Mouse (Mus musculus): ENCODE results near the gene Eva1a. TPM values are rescaled to one million over a fixed set of nuclear protein-coding genes. Genes with fewer than 3 reads are reported as not detected.

The Eva1a gene
- 0.79 and 3.4 TPM in 2 replicates for polyA plus RNA-seq (2015; fragmentation: Nextera tagmentation; extraction: Ambion mirVana)

DNA sequence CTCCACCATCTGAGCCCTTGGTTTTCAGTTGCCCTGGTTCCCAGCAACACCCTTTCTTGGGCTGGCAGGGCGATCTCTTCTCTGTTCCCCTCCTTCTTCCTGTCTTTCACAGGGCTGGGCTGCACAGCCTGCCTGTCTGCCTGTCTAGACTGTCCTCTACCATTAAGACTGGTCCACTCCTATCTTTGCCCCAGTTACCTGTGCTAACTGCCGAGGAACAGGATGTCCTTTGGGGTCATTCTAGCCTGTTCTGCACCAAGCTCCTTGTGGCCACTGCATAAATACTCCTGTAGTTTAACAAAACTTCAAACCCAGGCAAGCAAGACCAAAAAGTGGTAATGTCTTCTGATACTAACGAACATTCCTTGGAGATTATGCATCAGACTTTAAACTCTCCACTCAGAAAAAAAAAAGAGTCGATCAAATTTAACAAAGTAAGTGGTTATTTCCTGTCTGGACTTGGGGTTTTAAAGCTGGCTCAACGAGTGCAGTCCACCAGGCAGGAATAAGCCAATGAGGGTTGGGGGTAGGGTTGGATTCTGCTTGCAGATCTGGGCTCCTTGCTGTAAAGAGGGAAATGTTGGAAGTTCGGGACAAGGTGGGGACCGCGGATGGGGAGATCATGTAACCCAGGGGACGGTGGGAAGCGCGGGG is at the start of gene Eva1a:
Gene Eva1a (plus strand): TSS at position 210 of the 654 bp plus-strand sequence.
- Histone ChIP-seq H3K4me3 (replicated peaks) (peak within 1 kb of the TSS; percentile 44), H3K27ac (replicated peaks) (no peak within 1 kb of the TSS), H3K36me3 (no peaks in the 10 kb centered on the region), H3K4me1 (peaks cover 19% of the 10 kb centered on the region), H3K9ac (replicated peaks) (peak within 1 kb of the TSS; percentile 33), H3K9me3 (replicated peaks) (no peaks in the 10 kb centered on the region), H3K27me3 (replicated peaks) (peaks cover 48% of the 10 kb centered on the region), H3K4me2 (peak within 1 kb of the TSS; percentile 84)
- no peak for ATAC-seq (ENCODE audit: low FRiP score)
- WGBS, result 17% methylated on average over 11 of the region's 11 CpGs

DNA sequence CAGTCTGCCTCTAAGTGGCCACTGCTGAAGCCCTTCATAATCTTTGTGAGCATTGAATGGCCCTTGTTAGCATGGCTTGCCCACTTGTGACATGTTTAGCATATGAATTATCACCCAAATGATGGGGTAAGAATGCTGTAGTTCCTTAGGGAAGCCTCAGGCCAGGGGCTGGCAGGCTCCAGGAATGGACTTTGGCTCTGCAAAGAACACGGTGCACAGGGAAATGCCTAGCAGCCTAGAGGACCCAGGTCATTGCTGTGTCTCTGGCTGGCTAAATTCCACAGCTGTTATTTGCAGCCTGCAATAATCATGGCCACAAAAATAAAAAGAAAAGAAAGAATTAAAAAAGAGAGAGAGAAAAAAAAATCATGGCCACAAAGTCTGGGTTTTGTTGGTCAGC is 28.5 kb upstream of the Eva1a start:
- Histone ChIP-seq H3K4me3 (replicated peaks) (no peak overlapping the region), H3K4me1 (no peaks in the 10 kb centered on the region), H3K36me3 (no peaks in the 10 kb centered on the region), H3K27ac (replicated peaks) (no peak overlapping the region), H3K4me2 (no peak overlapping the region), H3K27me3 (replicated peaks) (no peaks in the 10 kb centered on the region), H3K9ac (replicated peaks) (no peak overlapping the region), H3K9me3 (replicated peaks) (no peaks in the 10 kb centered on the region)
- 65% methylated on average over 1 of the region's 1 CpGs for WGBS
- ATAC-seq (ENCODE audit: low FRiP score), result no peak

DNA sequence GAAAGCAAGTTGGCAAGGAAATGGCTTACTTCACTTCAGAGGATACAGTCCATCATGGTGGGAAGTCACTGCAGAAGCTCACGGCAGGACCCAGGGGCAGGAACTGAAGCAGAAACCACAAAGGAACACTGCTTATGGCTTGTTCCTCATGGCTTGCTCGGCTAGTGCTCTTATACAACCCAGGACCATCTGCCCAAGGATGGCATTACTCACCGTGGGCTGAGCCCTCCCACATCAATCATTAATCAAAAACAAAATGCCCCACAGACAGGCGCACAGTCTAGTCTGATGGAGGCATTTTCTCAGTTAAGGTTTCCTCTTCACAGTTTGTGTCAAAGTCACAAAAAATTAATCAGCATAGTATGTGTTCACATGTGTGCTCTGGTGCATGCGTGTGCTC is 19.8 kb upstream of the Eva1a start:
- WGBS, result 89% methylated on average over 5 of the region's 5 CpGs

DNA sequence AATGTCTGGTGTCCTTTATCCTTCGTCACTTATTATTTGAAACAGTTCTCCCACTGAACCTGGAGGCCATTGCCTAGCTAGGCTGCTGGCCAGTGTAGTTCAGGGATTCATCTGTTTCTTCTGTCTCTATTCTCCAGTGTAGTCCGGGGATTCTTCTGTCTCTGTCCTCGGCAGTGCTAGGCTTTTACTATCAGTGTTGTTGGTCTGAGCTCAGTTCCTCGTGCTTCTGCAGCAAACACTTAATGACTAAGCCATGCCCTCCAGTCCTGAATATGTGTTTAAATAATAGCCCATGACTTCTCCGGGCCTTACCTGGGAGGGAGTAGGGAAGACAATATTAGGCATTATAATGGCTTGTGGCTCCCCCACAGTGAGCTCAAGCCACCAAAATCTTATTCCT is 19.3 kb upstream of the Eva1a start:
- 70% methylated on average over 5 of the region's 5 CpGs for WGBS
- Histone ChIP-seq H3K36me3 (no peaks in the 10 kb centered on the region), H3K9ac (replicated peaks) (no peak overlapping the region), H3K27ac (replicated peaks) (no peak overlapping the region), H3K27me3 (replicated peaks) (no peaks in the 10 kb centered on the region), H3K4me2 (no peak overlapping the region), H3K4me3 (replicated peaks) (no peak overlapping the region), H3K4me1 (no peaks in the 10 kb centered on the region), H3K9me3 (replicated peaks) (no peaks in the 10 kb centered on the region)
- ATAC-seq (ENCODE audit: low FRiP score), result no peak

More for the DNA sequence above, 19.8 kb upstream of the Eva1a start:
- Histone ChIP-seq H3K36me3 (no peaks in the 10 kb centered on the region), H3K4me3 (replicated peaks) (no peak overlapping the region), H3K9ac (replicated peaks) (no peak overlapping the region), H3K27me3 (replicated peaks) (no peaks in the 10 kb centered on the region), H3K9me3 (replicated peaks) (no peaks in the 10 kb centered on the region), H3K4me2 (no peak overlapping the region), H3K27ac (replicated peaks) (no peak overlapping the region), H3K4me1 (no peaks in the 10 kb centered on the region)
- ATAC-seq (ENCODE audit: low FRiP score), result no peak

DNA sequence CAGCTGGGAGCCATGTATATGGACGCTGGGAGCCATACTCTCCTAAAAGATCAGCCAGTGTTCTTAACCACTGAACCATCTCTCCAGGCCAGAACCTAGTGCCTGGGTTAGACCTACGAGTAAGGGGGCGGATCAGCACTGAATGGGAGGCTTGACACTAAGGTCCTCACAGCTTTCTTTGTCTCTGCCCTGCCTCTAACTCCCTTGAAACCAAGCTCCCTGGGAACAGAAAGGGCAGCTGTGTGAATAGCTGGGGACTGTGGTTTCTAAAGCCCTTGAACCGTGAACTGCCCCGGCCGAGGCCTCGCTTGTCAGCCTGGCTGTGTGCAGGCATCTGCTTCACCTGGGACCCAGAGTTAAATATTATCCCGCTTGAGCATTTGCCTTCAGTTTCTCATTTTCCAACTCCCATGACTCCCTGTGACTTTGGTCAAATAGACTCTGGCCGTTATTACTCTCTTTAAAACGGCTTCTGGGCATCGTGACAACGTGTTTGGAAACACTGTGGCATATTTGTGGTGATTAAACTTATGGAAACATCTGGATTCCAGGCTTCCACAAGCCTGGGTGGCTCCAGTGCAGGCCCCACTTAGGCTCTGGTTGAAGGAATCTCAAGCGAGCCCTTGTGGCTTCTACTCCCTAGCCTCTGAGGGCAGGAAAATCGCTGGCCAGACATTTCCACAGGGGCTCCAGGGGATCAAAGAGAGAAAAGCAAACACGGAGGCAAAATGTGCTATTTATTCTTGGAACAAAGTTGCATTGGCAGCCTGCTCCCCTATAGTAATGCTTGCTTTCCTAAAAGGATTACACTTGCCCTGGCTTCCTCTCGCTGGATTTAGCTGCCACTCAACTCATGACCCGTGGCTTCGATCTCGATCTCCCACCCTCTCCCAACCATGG is 11.0 kb upstream of the Eva1a start:
- Histone ChIP-seq H3K27me3 (replicated peaks) (no peaks in the 10 kb centered on the region), H3K9ac (replicated peaks) (no peak overlapping the region)
- WGBS, result 38% methylated on average over 19 of the region's 19 CpGs

DNA sequence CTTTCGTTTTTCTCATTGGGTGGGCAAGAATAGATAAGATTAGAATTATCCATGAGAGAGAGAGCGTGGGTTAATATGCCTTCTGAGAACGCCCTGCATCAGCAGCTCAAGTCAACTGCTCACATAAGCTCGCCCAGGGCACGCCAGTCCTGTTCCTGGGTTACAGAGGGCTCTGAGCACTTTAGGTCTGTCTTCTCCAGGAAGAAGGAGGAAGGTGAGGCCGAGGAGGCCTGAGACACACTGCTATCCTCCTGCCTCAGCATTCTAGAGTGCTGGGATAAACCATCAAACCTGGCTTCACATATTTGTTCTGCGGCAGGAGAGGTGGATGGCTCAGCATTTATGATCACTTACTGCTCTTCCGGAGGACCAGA is 10.3 kb upstream of the Eva1a start:
- H3K4me2 ChIP-seq, result no peak overlapping the region
- H3K27me3 ChIP-seq (replicated peaks), result no peaks in the 10 kb centered on the region
- 85% methylated on average over 8 of the region's 8 CpGs for WGBS
- H3K27ac ChIP-seq (replicated peaks), result no peak overlapping the region
- H3K4me3 ChIP-seq (replicated peaks), result no peak overlapping the region
- peaks cover 10% of the 10 kb centered on the region; the same call in 1 of the 2 replicates for H3K4me1 ChIP-seq
- no peaks in the 10 kb centered on the region for H3K9me3 ChIP-seq (replicated peaks)
- H3K9ac ChIP-seq (replicated peaks), result no peak overlapping the region
- no peaks in the 10 kb centered on the region for H3K36me3 ChIP-seq
- ATAC-seq (ENCODE audit: low FRiP score), result no peak

More for the DNA sequence above, 11.0 kb upstream of the Eva1a start:
- Histone ChIP-seq H3K27ac (replicated peaks) (no peak overlapping the region), H3K4me2 (no peak overlapping the region), H3K4me1 (peaks cover 10% of the 10 kb centered on the region; the same call in 1 of the 2 replicates), H3K4me3 (replicated peaks) (no peak overlapping the region), H3K9me3 (replicated peaks) (no peaks in the 10 kb centered on the region), H3K36me3 (no peaks in the 10 kb centered on the region)
- ATAC-seq (ENCODE audit: low FRiP score), result no peak

DNA sequence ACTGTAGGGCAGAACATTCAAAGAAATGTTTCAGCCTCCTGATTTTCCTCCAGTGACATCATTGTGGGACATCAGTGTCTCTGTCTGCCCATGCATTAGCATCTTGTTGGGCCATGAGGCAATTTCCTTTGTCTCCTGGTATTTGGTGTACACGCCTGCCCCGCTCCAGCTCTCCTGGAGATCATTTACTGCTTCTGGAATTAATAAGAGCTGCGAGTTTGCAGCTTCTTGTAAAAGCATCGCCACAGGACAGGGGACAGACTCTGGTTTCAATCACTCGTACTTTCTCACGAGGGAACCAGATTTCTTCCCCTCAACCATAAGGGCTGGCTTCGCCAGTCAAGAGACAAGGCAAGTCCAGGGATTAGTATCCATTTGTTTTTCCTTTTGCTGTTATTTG is 3.6 kb upstream of the Eva1a start:
- peaks cover 28% of the 10 kb centered on the region for H3K27me3 ChIP-seq (replicated peaks)
- no peak overlapping the region for H3K27ac ChIP-seq (replicated peaks)
- no peaks in the 10 kb centered on the region for H3K9me3 ChIP-seq (replicated peaks)
- no peak overlapping the region for H3K4me3 ChIP-seq (replicated peaks)
- no peak for ATAC-seq (ENCODE audit: low FRiP score)
- H3K36me3 ChIP-seq, result no peaks in the 10 kb centered on the region
- H3K4me2 ChIP-seq, result no peak overlapping the region
- H3K9ac ChIP-seq (replicated peaks), result no peak overlapping the region
- 74% methylated on average over 7 of the region's 7 CpGs for WGBS
- peaks cover 11% of the 10 kb centered on the region for H3K4me1 ChIP-seq

DNA sequence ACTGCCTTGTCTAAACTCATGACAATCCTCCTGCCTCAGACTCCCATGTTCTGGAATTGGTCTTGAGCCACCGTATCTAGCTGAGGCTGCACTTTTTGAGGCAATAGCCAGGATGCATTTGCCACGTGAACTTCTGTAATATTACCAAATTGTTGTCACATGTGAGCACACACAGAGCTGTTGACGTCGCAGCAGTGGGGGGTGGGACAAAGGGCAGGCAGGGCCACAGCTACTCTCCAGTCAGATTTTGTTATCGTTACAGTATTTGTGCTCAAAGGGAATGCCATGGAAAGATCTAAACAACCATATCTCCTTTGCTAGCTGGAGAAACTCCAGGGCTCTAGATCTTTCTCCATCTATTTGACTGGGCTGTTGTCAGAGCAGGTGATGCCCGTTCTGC is 1.6 kb upstream of the Eva1a start:
- Histone ChIP-seq H3K36me3 (no peaks in the 10 kb centered on the region), H3K4me2 (no peak overlapping the region), H3K27me3 (replicated peaks) (peaks cover 47% of the 10 kb centered on the region), H3K4me3 (replicated peaks) (no peak overlapping the region), H3K9ac (replicated peaks) (no peak overlapping the region), H3K4me1 (peaks cover 19% of the 10 kb centered on the region), H3K9me3 (replicated peaks) (no peaks in the 10 kb centered on the region), H3K27ac (replicated peaks) (no peak overlapping the region)
- 84% methylated on average over 6 of the region's 6 CpGs for WGBS
- no peak for ATAC-seq (ENCODE audit: low FRiP score)

DNA sequence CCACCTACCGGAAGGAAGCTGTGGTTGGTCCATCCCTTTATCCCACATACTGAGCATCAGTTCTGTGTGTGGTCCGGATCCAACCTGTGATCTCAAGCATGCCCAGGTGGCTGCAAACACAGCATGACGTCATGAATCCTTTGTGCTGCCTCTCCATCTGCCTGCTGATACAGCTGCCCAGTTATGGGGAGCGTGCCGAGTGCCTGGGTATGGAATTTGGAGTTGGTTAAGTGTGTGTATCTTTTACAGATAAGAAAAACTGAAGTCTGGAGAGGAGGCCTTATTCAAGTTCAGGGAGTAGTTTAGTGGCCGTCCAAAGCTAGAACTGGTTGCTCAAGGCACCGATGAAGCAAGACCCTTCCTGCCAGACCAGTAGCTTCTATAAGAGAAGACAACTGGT is 875 bp upstream of the Eva1a start:
- Histone ChIP-seq H3K36me3 (no peaks in the 10 kb centered on the region), H3K4me2 (no peak overlapping the region), H3K4me3 (replicated peaks) (no peak overlapping the region), H3K27ac (replicated peaks) (no peak overlapping the region), H3K4me1 (peaks cover 19% of the 10 kb centered on the region), H3K27me3 (replicated peaks) (peaks cover 48% of the 10 kb centered on the region), H3K9ac (replicated peaks) (no peak overlapping the region), H3K9me3 (replicated peaks) (no peaks in the 10 kb centered on the region)
- WGBS, result 76% methylated on average over 7 of the region's 7 CpGs
- ATAC-seq (ENCODE audit: low FRiP score), result no peak

DNA sequence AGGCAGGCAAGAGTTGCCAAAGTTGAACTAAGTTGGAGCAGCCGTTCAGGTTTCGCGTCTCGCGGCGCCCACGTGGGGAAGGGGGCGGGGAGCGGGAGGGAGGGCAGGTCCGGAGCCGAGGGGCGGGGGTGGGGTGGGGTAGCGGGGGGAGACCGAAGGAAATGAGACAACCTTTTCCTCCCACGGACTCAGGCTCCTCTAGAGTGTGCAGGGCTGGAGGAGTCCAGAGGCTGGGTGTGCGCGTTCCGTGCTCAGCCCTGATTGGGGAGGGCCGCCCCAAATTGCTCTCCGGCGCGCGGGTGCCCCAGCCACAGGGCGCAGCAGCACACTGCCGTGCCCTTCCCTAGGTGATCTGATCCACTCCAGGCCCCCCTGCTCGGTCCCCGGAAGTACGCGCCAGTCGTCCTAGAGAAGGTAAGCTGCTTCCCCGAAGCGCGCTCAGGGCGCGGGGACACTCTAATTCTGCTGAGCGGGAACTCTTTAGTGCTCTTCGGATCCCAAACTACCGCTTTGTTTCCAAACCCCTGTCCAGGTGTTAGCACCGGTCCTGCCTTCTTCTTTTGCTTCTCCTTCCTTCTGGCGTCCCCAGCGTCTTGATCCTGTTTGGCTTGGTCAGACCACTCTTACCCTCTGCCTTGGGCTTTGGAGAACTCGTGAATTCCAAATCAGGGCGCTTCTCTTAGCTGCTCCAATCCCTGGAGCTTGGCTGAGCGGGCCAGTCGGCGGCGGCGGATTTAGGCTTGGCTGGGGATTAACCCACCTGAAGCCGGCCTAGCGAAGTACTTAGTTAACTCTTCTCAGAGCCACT is 849 bp downstream of the Eva1a start:
- no peaks in the 10 kb centered on the region for H3K36me3 ChIP-seq
- H3K4me1 ChIP-seq, result peaks cover 19% of the 10 kb centered on the region
- peak overlapping the region; percentile 44 for H3K4me3 ChIP-seq (replicated peaks)
- under 1% methylated on average over 32 of the region's 50 CpGs for WGBS
- peak overlapping the region; percentile 84 for H3K4me2 ChIP-seq
- H3K27ac ChIP-seq (replicated peaks), result no peak overlapping the region
- no peaks in the 10 kb centered on the region for H3K9me3 ChIP-seq (replicated peaks)
- H3K27me3 ChIP-seq (replicated peaks), result peaks cover 48% of the 10 kb centered on the region
- peak overlapping the region; percentile 33 for H3K9ac ChIP-seq (replicated peaks)
- peak; percentile 21 for ATAC-seq (ENCODE audit: low FRiP score)

DNA sequence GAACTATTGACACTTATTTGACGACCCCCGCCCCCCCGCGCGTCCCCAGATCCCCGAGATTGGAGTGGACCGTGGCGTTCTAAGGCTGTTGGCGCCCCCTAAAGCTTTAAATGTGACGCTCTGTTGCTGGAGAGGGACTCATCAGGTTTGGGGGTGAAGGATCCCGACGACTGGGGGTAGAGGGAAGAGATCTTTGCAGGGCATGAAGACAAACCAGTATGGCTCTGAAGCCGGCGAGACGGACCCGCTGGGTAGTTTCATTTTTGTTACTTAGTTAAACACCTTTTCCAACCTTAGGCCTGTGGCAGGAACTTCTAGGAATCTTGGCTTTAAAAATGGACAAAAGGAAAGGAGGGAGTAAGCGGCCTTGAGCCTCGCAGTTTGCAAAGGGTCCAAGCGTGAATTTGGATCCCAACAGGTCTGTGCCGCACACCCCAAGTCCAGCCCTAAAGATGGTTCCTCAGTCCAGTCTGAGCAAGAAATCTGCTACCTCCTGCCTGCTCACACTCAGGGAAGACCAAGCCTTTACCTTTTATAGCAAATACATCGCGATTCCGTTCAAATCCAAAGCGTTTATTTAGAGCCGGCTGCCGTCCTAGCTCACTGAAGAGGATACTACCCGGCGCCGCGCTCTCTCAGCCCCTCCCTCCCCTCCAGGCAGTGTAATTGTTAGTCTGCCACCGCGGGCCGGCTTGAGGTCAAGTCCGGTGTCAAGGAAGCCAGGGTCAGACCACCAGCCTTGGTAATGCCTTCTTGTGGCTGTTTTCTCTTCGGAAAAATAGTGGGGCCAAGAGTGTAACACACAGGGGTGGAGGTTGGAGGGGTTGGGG is 1.7 kb downstream of the Eva1a start:
- peaks cover 48% of the 10 kb centered on the region for H3K27me3 ChIP-seq (replicated peaks)
- H3K9ac ChIP-seq (replicated peaks), result peak overlapping the region; percentile 33

More for the DNA sequence above, 1.7 kb downstream of the Eva1a start:
- Histone ChIP-seq H3K36me3 (no peaks in the 10 kb centered on the region), H3K4me2 (peak overlapping the region; percentile 84), H3K27ac (replicated peaks) (no peak overlapping the region), H3K4me1 (peaks cover 19% of the 10 kb centered on the region), H3K4me3 (replicated peaks) (peak overlapping the region; percentile 44), H3K9me3 (replicated peaks) (no peaks in the 10 kb centered on the region)
- peak; percentile 32; the same call in 1 of the 2 replicates for ATAC-seq (ENCODE audit: low FRiP score)
- WGBS, result under 1% methylated on average over 35 of the region's 35 CpGs

Data from neural tube, embryonic 15.5 days (tissue).